Mouse (Mus musculus) brown adipose tissue, adult 24 weeks (tissue): ENCODE measurements around the gene Golga7b. TPM values are rescaled to one million over a fixed set of nuclear protein-coding genes. Genes with fewer than 3 reads are reported as not detected.

Experiments used
- H3K27ac ChIP-seq: fragments of 200-500 bp; replicated peaks from 2 replicates; pipeline ENCODE4 v1.5.1; 2012; ENCODE audit warnings: low read depth, mild to moderate bottlenecking, low read length
- H3K4me1 ChIP-seq: fragments of 200-500 bp; 2 replicates; pipeline ENCODE4 v1.6.1; 2012; ENCODE audit warnings: low read length, mixed read lengths; ENCODE audit not compliant: control insufficient read depth, insufficient read depth, insufficient read length
- H3K4me3 ChIP-seq: fragments of 200-500 bp; 2 replicates; pipeline ENCODE4 v1.5.1; 2012; ENCODE audit warnings: low read depth, mild to moderate bottlenecking, low read length, moderate library complexity; ENCODE audit not compliant: insufficient read depth
- polyA plus RNA-seq: library from polyadenylated mRNA; stranded (reverse); fragments of >200 nt; gene quantifications from 2 replicates; pipeline ENCODE4 v1.2.4, GENCODE M21; 2012; ENCODE audit not compliant: missing spikeins, insufficient read depth, insufficient read length

Golga7b gene
- polyA plus RNA-seq: 1.0 and 2.7 TPM in 2 replicates

- Histone ChIP-seq H3K4me3 (no peak within 1 kb of the TSS), H3K27ac (no peak within 1 kb of the TSS), H3K4me1 (no peaks in the 10 kb centered on the region)
Observed at GRCm38 (mm10) chr19:42247519-42247918, at the start of gene Golga7b. Golga7b (plus strand) TSS chr19:42247574.

GRCm38 (mm10) chr19:42198026-42198425, 49.3 kb upstream of the Golga7b start:
- Histone ChIP-seq H3K4me1 (0 out of 2 replicates have a peak, but pooled peaks cover 3% of the 10 kb centered on the region), H3K4me3 (no peak overlapping the region), H3K27ac (no peak overlapping the region)

- no peak within 1 kb of the TSS for H3K27ac ChIP-seq
- no peak within 1 kb of the TSS for H3K4me3 ChIP-seq
- H3K4me1 ChIP-seq: no peaks in the 10 kb centered on the region
Observed at GRCm38 (mm10) chr19:42201696-42202381, 45.5 kb upstream of the Golga7b start, which contains the start of gene Sfrp5. Sfrp5 (minus strand) TSS chr19:42202252.

- Histone ChIP-seq H3K27ac (no peak overlapping the region), H3K4me3 (no peak overlapping the region), H3K4me1 (no peaks in the 10 kb centered on the region)
Observed at GRCm38 (mm10) chr19:42202467-42202866, 44.9 kb upstream of the Golga7b start.

GRCm38 (mm10) chr19:42204306-42204705, 43.1 kb upstream of the Golga7b start:
- Histone ChIP-seq H3K4me1 (no peaks in the 10 kb centered on the region), H3K4me3 (no peak overlapping the region), H3K27ac (no peak overlapping the region)

GRCm38 (mm10) chr19:42205201-42205600, 42.2 kb upstream of the Golga7b start:
- Histone ChIP-seq H3K27ac (no peak overlapping the region), H3K4me3 (no peak overlapping the region), H3K4me1 (no peaks in the 10 kb centered on the region)

GRCm38 (mm10) chr19:42209485-42209884, 37.9 kb upstream of the Golga7b start:
- H3K27ac ChIP-seq: no peak overlapping the region
- no peak overlapping the region for H3K4me3 ChIP-seq
- H3K4me1 ChIP-seq: no peaks in the 10 kb centered on the region

GRCm38 (mm10) chr19:42209976-42210375, 37.4 kb upstream of the Golga7b start:
- Histone ChIP-seq H3K4me3 (no peak overlapping the region), H3K4me1 (no peaks in the 10 kb centered on the region), H3K27ac (no peak overlapping the region)

GRCm38 (mm10) chr19:42211936-42212335, 35.4 kb upstream of the Golga7b start:
- Histone ChIP-seq H3K4me1 (no peaks in the 10 kb centered on the region), H3K27ac (no peak overlapping the region), H3K4me3 (no peak overlapping the region)

GRCm38 (mm10) chr19:42214601-42215000, 32.8 kb upstream of the Golga7b start:
- no peaks in the 10 kb centered on the region for H3K4me1 ChIP-seq
- H3K4me3 ChIP-seq: no peak overlapping the region
- no peak overlapping the region for H3K27ac ChIP-seq

- Histone ChIP-seq H3K4me3 (no peak overlapping the region), H3K4me1 (no peaks in the 10 kb centered on the region), H3K27ac (no peak overlapping the region)
Observed at GRCm38 (mm10) chr19:42216699-42217373, 30.5 kb upstream of the Golga7b start.

GRCm38 (mm10) chr19:42217374-42217763, 30.0 kb upstream of the Golga7b start:
- H3K4me3 ChIP-seq: no peak overlapping the region
- no peak overlapping the region for H3K27ac ChIP-seq
- H3K4me1 ChIP-seq: no peaks in the 10 kb centered on the region

GRCm38 (mm10) chr19:42226451-42226850, 20.9 kb upstream of the Golga7b start:
- H3K4me1 ChIP-seq: no peaks in the 10 kb centered on the region
- no peak overlapping the region for H3K27ac ChIP-seq
- H3K4me3 ChIP-seq: no peak overlapping the region

GRCm38 (mm10) chr19:42229499-42230287, 17.7 kb upstream of the Golga7b start:
- Histone ChIP-seq H3K4me1 (no peaks in the 10 kb centered on the region), H3K27ac (no peak overlapping the region), H3K4me3 (no peak overlapping the region)

- Histone ChIP-seq H3K4me3 (no peak overlapping the region), H3K27ac (no peak overlapping the region), H3K4me1 (no peaks in the 10 kb centered on the region)
Observed at GRCm38 (mm10) chr19:42230288-42230568, 17.1 kb upstream of the Golga7b start.
